Comparison of ENCODE assay signal across 8 mouse cellular contexts in the genomic region with DNA sequence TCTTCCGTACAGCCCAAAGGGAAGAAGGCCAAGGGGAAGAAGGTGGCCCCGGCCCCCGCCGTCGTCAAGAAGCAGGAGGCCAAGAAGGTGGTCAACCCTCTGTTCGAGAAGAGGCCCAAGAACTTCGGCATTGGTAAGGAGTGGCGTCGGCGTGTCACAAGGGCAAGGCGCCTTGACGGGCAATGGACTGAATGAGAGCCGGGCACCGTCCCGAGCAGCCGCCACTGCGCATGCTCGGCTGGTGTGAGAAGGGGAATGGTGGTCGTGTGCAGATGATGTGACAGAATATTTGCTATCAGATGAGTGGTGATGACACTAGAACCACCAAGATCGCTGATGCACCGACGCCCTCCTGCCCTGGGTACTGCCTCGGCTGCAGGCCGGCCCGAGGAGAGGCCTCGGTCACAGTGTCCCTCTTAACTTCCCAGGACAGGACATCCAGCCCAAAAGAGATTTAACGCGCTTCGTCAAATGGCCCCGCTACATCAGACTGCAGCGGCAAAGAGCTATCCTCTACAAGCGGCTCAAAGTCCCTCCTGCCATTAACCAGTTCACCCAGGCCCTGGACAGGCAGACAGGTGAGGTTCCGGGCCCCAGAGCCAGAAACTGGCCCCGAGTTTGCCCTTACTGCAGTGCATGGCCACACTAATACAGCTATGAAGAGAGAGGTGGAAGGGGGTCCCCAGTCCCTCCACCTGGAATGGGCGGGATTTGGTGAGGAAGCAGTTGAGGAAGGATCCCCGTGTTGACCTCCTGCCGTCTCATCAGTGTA. TPM values are rescaled to one million over a fixed set of nuclear protein-coding genes. Genes with fewer than 3 reads are reported as not detected.
DNase-seq lines count a peak whose midpoint lies in the region; ATAC-seq and TF ChIP-seq lines count a peak whose summit lies in the region.

No protein-coding gene starts in this region.

- TF ChIP-seq CTCF in kidney, adult 2 months (conservative IDR thresholded peaks at IDR 0.05; ENCODE audit: insufficient read depth, insufficient read length, low read depth, low read length) = no peak
- no peak for TF ChIP-seq CTCF in MEL (IDR thresholded peaks at IDR 0.05 in 2 of 3, conservative IDR thresholded peaks at IDR 0.05 in 1 of 3; ENCODE audit: control insufficient read depth in 1 of 3, insufficient read depth in 1 of 3, low read depth in 2 of 3, low read length in 3 of 3, poor library complexity in 1 of 3, severe bottlenecking in 1 of 3)
- no peak for TF ChIP-seq CTCF in midbrain, postnatal 0 days (IDR thresholded peaks at IDR 0.05)

- WGBS in kidney, adult 2 months = under 1% methylated on average over 37 of the region's 37 CpGs
- under 1% methylated on average over 37 of the region's 37 CpGs for WGBS in embryonic facial prominence, embryonic 10.5 days
- WGBS in hindbrain, embryonic 10.5 days = under 1% methylated on average over 37 of the region's 37 CpGs
- WGBS in liver, embryonic 11.5 days = under 1% methylated on average over 37 of the region's 37 CpGs
- WGBS in midbrain, postnatal 0 days = under 1% methylated on average over 33 of the region's 37 CpGs

- H3K79me2 ChIP-seq in MEL (ENCODE audit: control insufficient read depth, insufficient read depth, low read length, poor library complexity) = peaks cover 73% of the 10 kb centered on the region

- TF ChIP-seq POLR2A in kidney, adult 2 months (IDR thresholded peaks at IDR 0.05; ENCODE audit: low read depth, low read length) = no peak
- TF ChIP-seq POLR2A in MEL (IDR thresholded peaks at IDR 0.05; ENCODE audit: control insufficient read depth in 1 of 2, insufficient read depth in 1 of 2, low read depth in 1 of 2, low read length in 2 of 2, poor library complexity in 1 of 2) = peak; percentile 6 to 42; a peak in 2 of 4 replicates

- peak overlapping the region; percentile 87 for H3K9ac ChIP-seq in MEL (ENCODE audit: control insufficient read depth, low read depth, low read length, poor library complexity, severe bottlenecking)
- peak overlapping the region; percentile 87 for H3K9ac ChIP-seq in liver, embryonic 11.5 days (ENCODE audit: low read depth, low read length)
- H3K9ac ChIP-seq in midbrain, postnatal 0 days (replicated peaks; ENCODE audit: low read length, poor library complexity, severe bottlenecking) = peak overlapping the region; percentile 94

- TF ChIP-seq RAD21 in MEL (IDR thresholded peaks at IDR 0.05; ENCODE audit: low read depth, low read length) = no peak

- peaks cover 4% of the 10 kb centered on the region; the same call in 1 of the 2 replicates for H3K36me3 ChIP-seq in kidney, adult 2 months (ENCODE audit: control insufficient read depth, insufficient read depth, low read length)
- H3K36me3 ChIP-seq in MEL (ENCODE audit: control insufficient read depth in 1 of 2, insufficient read depth in 2 of 2, low read length in 2 of 2) = peaks cover 5 to 24% of the 10 kb centered on the region in 2 experiments; a peak in 3 of 4 replicates
- H3K36me3 ChIP-seq in embryonic facial prominence, embryonic 10.5 days (replicated peaks) = peaks cover 66% of the 10 kb centered on the region
- H3K36me3 ChIP-seq in hindbrain, embryonic 10.5 days = peaks cover 67% of the 10 kb centered on the region
- H3K36me3 ChIP-seq in liver, embryonic 11.5 days (ENCODE audit: control insufficient read depth, insufficient read depth, low read length) = peaks cover 38% of the 10 kb centered on the region
- H3K36me3 ChIP-seq in midbrain, postnatal 0 days (ENCODE audit: insufficient read depth, low read length) = peaks cover 37% of the 10 kb centered on the region

- peak overlapping the region; percentile 96 for H3K4me3 ChIP-seq in kidney, adult 2 months (ENCODE audit: insufficient read depth, low read depth, low read length)
- H3K4me3 ChIP-seq in MEL (ENCODE audit: control insufficient read depth in 1 of 2, insufficient read depth in 1 of 2, low read depth in 2 of 2, low read length in 2 of 2) = peak overlapping the region; percentile 44 to 78
- peak overlapping the region; percentile 79 for H3K4me3 ChIP-seq in embryonic facial prominence, embryonic 10.5 days
- H3K4me3 ChIP-seq in hindbrain, embryonic 10.5 days = peak overlapping the region; percentile 95
- peak overlapping the region; percentile 79 for H3K4me3 ChIP-seq in liver, embryonic 11.5 days (ENCODE audit: low read depth, low read length)
- peak overlapping the region; percentile 83 for H3K4me3 ChIP-seq in midbrain, postnatal 0 days (ENCODE audit: low read depth, low read length)

- ATAC-seq in liver, embryonic 11.5 days (replicated peaks; ENCODE audit: low FRiP score) = peak; percentile 17
- peak; percentile 76 for ATAC-seq in midbrain, postnatal 0 days (ENCODE audit: low FRiP score)

- H3K27me3 ChIP-seq in kidney, adult 2 months (replicated peaks; ENCODE audit: control insufficient read depth, insufficient read depth, low read length) = no peaks in the 10 kb centered on the region
- no peaks in the 10 kb centered on the region for H3K27me3 ChIP-seq in MEL (ENCODE audit: control insufficient read depth in 1 of 2, insufficient read depth in 2 of 2, low read length in 2 of 2)
- no peaks in the 10 kb centered on the region for H3K27me3 ChIP-seq in embryonic facial prominence, embryonic 10.5 days (replicated peaks; ENCODE audit: low read depth, poor library complexity, severe bottlenecking)
- H3K27me3 ChIP-seq in hindbrain, embryonic 10.5 days (ENCODE audit: insufficient read depth, poor library complexity, severe bottlenecking) = no peaks in the 10 kb centered on the region
- no peaks in the 10 kb centered on the region for H3K27me3 ChIP-seq in liver, embryonic 11.5 days (replicated peaks; ENCODE audit: control insufficient read depth, insufficient read depth, low read length)
- no peaks in the 10 kb centered on the region for H3K27me3 ChIP-seq in midbrain, postnatal 0 days (ENCODE audit: insufficient read depth, low read length)

- peak overlapping the region; percentile 96 for H3K4me2 ChIP-seq in liver, embryonic 11.5 days
- peak overlapping the region; percentile 96 for H3K4me2 ChIP-seq in midbrain, postnatal 0 days (ENCODE audit: low read depth, low read length, poor library complexity, severe bottlenecking)

- no peak for DNase-seq in kidney, adult 2 months
- DNase-seq in kidney, postnatal 14 days = no peak
- DNase-seq in MEL (ENCODE audit: low read depth, low spot score) = peak; percentile 70
- DNase-seq in embryonic facial prominence, embryonic 10.5 days (ENCODE audit: low spot score) = peak; percentile 79
- DNase-seq in hindbrain, embryonic 10.5 days (ENCODE audit: low spot score) = no peak
- DNase-seq in liver, embryonic 11.5 days (ENCODE audit: low spot score) = no peak
- peak; percentile 85 for DNase-seq in midbrain, postnatal 0 days (ENCODE audit: low spot score)
- DNase-seq in yolk sac, embryonic 10.5 days (ENCODE audit: low spot score) = no peak

- peak overlapping the region; percentile 78 for H3K27ac ChIP-seq in kidney, adult 2 months (ENCODE audit: insufficient read depth, low read depth, low read length)
- H3K27ac ChIP-seq in MEL (ENCODE audit: control insufficient read depth, low read depth, low read length) = peak overlapping the region; percentile 71
- peak overlapping the region; percentile 98 for H3K27ac ChIP-seq in embryonic facial prominence, embryonic 10.5 days (replicated peaks)
- H3K27ac ChIP-seq in hindbrain, embryonic 10.5 days = peak overlapping the region; percentile 95
- peak overlapping the region; percentile 81 for H3K27ac ChIP-seq in liver, embryonic 11.5 days (ENCODE audit: low read depth, low read length)
- peak overlapping the region; percentile 94 for H3K27ac ChIP-seq in midbrain, postnatal 0 days (ENCODE audit: low read depth, low read length)

- no peak for TF ChIP-seq EP300 in MEL (IDR thresholded peaks at IDR 0.05; ENCODE audit: low read depth in 1 of 2, low read length in 2 of 2)

- H3K4me1 ChIP-seq in kidney, adult 2 months (ENCODE audit: control insufficient read depth, insufficient read depth, low read length) = peaks cover 10% of the 10 kb centered on the region; the same call in 1 of the 2 replicates
- peaks cover 2 to 15% of the 10 kb centered on the region in 2 experiments; a peak in 3 of 4 replicates for H3K4me1 ChIP-seq in MEL (ENCODE audit: control insufficient read depth in 1 of 2, insufficient read depth in 2 of 2, low read length in 2 of 2)
- peaks cover 51% of the 10 kb centered on the region for H3K4me1 ChIP-seq in embryonic facial prominence, embryonic 10.5 days
- peaks cover 67% of the 10 kb centered on the region for H3K4me1 ChIP-seq in hindbrain, embryonic 10.5 days (replicated peaks)
- peaks cover 40% of the 10 kb centered on the region for H3K4me1 ChIP-seq in liver, embryonic 11.5 days (replicated peaks; ENCODE audit: control insufficient read depth, insufficient read depth, low read length)
- peaks cover 22% of the 10 kb centered on the region for H3K4me1 ChIP-seq in midbrain, postnatal 0 days (ENCODE audit: insufficient read depth, low read length)

- no peaks in the 10 kb centered on the region for H3K9me3 ChIP-seq in MEL (replicated peaks; ENCODE audit: insufficient read depth, low read length)
- H3K9me3 ChIP-seq in embryonic facial prominence, embryonic 10.5 days = no peaks in the 10 kb centered on the region
- no peaks in the 10 kb centered on the region for H3K9me3 ChIP-seq in hindbrain, embryonic 10.5 days
- H3K9me3 ChIP-seq in liver, embryonic 11.5 days (ENCODE audit: control insufficient read depth, low read length) = no peaks in the 10 kb centered on the region
- no peaks in the 10 kb centered on the region for H3K9me3 ChIP-seq in midbrain, postnatal 0 days (ENCODE audit: low read length)

RNA-seq across cellular contexts. Expression of gene Rpl7a, which starts 0.6 kb away (rescaled TPM):
- 805 and 948 TPM in 2 replicates for polyA plus RNA-seq in kidney, adult 2 months (2012; rRNA removed)
- 3,335 and 3,552 TPM in 2 replicates for total RNA-seq in MEL (2012; rRNA removed)
- polyA plus RNA-seq in MEL (2012; ENCODE audit: insufficient read depth in 1 of 2, insufficient read length in 2 of 2, low read depth in 1 of 2, low replicate concordance in 2 of 2, missing spikeins in 1 of 2) = 1,000 to 10,000 TPM in 1 of 2 experiments, not detected in 1; 1,526 TPM
- 720 and 721 TPM in 2 replicates for polyA plus RNA-seq in embryonic facial prominence, embryonic 10.5 days (2016; fragmentation: Nextera tagmentation; extraction: Ambion mirVana)
- polyA plus RNA-seq in hindbrain, embryonic 10.5 days (2016; fragmentation: Nextera tagmentation; extraction: Ambion mirVana) = 566 and 674 TPM in 2 replicates
- 874 and 991 TPM in 2 replicates for polyA plus RNA-seq in liver, embryonic 11.5 days (2014; fragmentation: Nextera tagmentation; extraction: Ambion mirVana)
- total RNA-seq in midbrain, postnatal 0 days (2014; rRNA removed) = 910 and 1,034 TPM in 2 replicates
- 411 and 433 TPM in 2 replicates for polyA plus RNA-seq in midbrain, postnatal 0 days (2015; fragmentation: Nextera tagmentation; extraction: Ambion mirVana)

RNA-seq across cellular contexts. Expression of gene Med22, which starts 0.7 kb away (rescaled TPM):
- 39.5 and 42.6 TPM in 2 replicates for polyA plus RNA-seq in kidney, adult 2 months (2012; rRNA removed)
- 64.6 and 90.1 TPM in 2 replicates for total RNA-seq in MEL (2012; rRNA removed)
- 10 to 100 TPM in 1 of 2 experiments, not detected in 1; 79.0 TPM for polyA plus RNA-seq in MEL (2012; ENCODE audit: insufficient read depth in 1 of 2, insufficient read length in 2 of 2, low read depth in 1 of 2, low replicate concordance in 2 of 2, missing spikeins in 1 of 2)
- polyA plus RNA-seq in embryonic facial prominence, embryonic 10.5 days (2016; fragmentation: Nextera tagmentation; extraction: Ambion mirVana) = 87.2 and 91.1 TPM in 2 replicates
- polyA plus RNA-seq in hindbrain, embryonic 10.5 days (2016; fragmentation: Nextera tagmentation; extraction: Ambion mirVana) = 111 and 130 TPM in 2 replicates
- polyA plus RNA-seq in liver, embryonic 11.5 days (2014; fragmentation: Nextera tagmentation; extraction: Ambion mirVana) = 34.8 and 39.1 TPM in 2 replicates
- 106 and 119 TPM in 2 replicates for total RNA-seq in midbrain, postnatal 0 days (2014; rRNA removed)
- polyA plus RNA-seq in midbrain, postnatal 0 days (2015; fragmentation: Nextera tagmentation; extraction: Ambion mirVana) = 139 and 144 TPM in 2 replicates

RNA-seq across cellular contexts. Expression of gene Surf2, which starts 5.0 kb away (rescaled TPM):
- polyA plus RNA-seq in kidney, adult 2 months (2012; rRNA removed) = 30.0 and 31.4 TPM in 2 replicates
- 41.0 and 63.1 TPM in 2 replicates for total RNA-seq in MEL (2012; rRNA removed)
- 10 to 100 TPM in 1 of 2 experiments, not detected in 1; 84.8 TPM for polyA plus RNA-seq in MEL (2012; ENCODE audit: insufficient read depth in 1 of 2, insufficient read length in 2 of 2, low read depth in 1 of 2, low replicate concordance in 2 of 2, missing spikeins in 1 of 2)
- 56.7 and 58.5 TPM in 2 replicates for polyA plus RNA-seq in embryonic facial prominence, embryonic 10.5 days (2016; fragmentation: Nextera tagmentation; extraction: Ambion mirVana)
- polyA plus RNA-seq in hindbrain, embryonic 10.5 days (2016; fragmentation: Nextera tagmentation; extraction: Ambion mirVana) = 53.2 and 58.0 TPM in 2 replicates
- polyA plus RNA-seq in liver, embryonic 11.5 days (2014; fragmentation: Nextera tagmentation; extraction: Ambion mirVana) = 61.5 and 64.7 TPM in 2 replicates
- total RNA-seq in midbrain, postnatal 0 days (2014; rRNA removed) = 27.5 and 30.0 TPM in 2 replicates
- 55.2 and 55.5 TPM in 2 replicates for polyA plus RNA-seq in midbrain, postnatal 0 days (2015; fragmentation: Nextera tagmentation; extraction: Ambion mirVana)

RNA-seq across cellular contexts. Expression of gene Surf1, which starts 5.2 kb away (rescaled TPM):
- polyA plus RNA-seq in kidney, adult 2 months (2012; rRNA removed) = 61.0 and 85.2 TPM in 2 replicates
- total RNA-seq in MEL (2012; rRNA removed) = 52.1 and 56.5 TPM in 2 replicates
- polyA plus RNA-seq in MEL (2012; ENCODE audit: insufficient read depth in 1 of 2, insufficient read length in 2 of 2, low read depth in 1 of 2, low replicate concordance in 2 of 2, missing spikeins in 1 of 2) = 10 to 100 TPM in 1 of 2 experiments, not detected in 1; 74.8 TPM
- polyA plus RNA-seq in embryonic facial prominence, embryonic 10.5 days (2016; fragmentation: Nextera tagmentation; extraction: Ambion mirVana) = 44.5 and 48.6 TPM in 2 replicates
- polyA plus RNA-seq in hindbrain, embryonic 10.5 days (2016; fragmentation: Nextera tagmentation; extraction: Ambion mirVana) = 47.4 and 53.6 TPM in 2 replicates
- polyA plus RNA-seq in liver, embryonic 11.5 days (2014; fragmentation: Nextera tagmentation; extraction: Ambion mirVana) = 56.5 and 58.3 TPM in 2 replicates
- 59.7 and 78.8 TPM in 2 replicates for total RNA-seq in midbrain, postnatal 0 days (2014; rRNA removed)
- polyA plus RNA-seq in midbrain, postnatal 0 days (2015; fragmentation: Nextera tagmentation; extraction: Ambion mirVana) = 112 and 122 TPM in 2 replicates

RNA-seq across cellular contexts. Expression of gene Surf6, which starts 8.5 kb away (rescaled TPM):
- polyA plus RNA-seq in kidney, adult 2 months (2012; rRNA removed) = 6.4 and 7.0 TPM in 2 replicates
- total RNA-seq in MEL (2012; rRNA removed) = 52.2 and 65.9 TPM in 2 replicates
- 10 to 100 TPM in 1 of 2 experiments, not detected in 1; 61.8 TPM for polyA plus RNA-seq in MEL (2012; ENCODE audit: insufficient read depth in 1 of 2, insufficient read length in 2 of 2, low read depth in 1 of 2, low replicate concordance in 2 of 2, missing spikeins in 1 of 2)
- 33.5 and 37.1 TPM in 2 replicates for polyA plus RNA-seq in embryonic facial prominence, embryonic 10.5 days (2016; fragmentation: Nextera tagmentation; extraction: Ambion mirVana)
- polyA plus RNA-seq in hindbrain, embryonic 10.5 days (2016; fragmentation: Nextera tagmentation; extraction: Ambion mirVana) = 30.8 and 33.4 TPM in 2 replicates
- 15.8 and 16.8 TPM in 2 replicates for polyA plus RNA-seq in liver, embryonic 11.5 days (2014; fragmentation: Nextera tagmentation; extraction: Ambion mirVana)
- 17.2 and 23.8 TPM in 2 replicates for total RNA-seq in midbrain, postnatal 0 days (2014; rRNA removed)
- 24.7 and 27.8 TPM in 2 replicates for polyA plus RNA-seq in midbrain, postnatal 0 days (2015; fragmentation: Nextera tagmentation; extraction: Ambion mirVana)

Comparison
In these comparisons a context has a peak if more than half of its experiments do, and no peak if none do; other contexts are left out.
1. DNase-seq: peak in MEL (single experiment), embryonic facial prominence, embryonic 10.5 days (single experiment) and midbrain, postnatal 0 days (single experiment); none in kidney, adult 2 months (single experiment), kidney, postnatal 14 days (single experiment), hindbrain, embryonic 10.5 days (single experiment), liver, embryonic 11.5 days (single experiment) and yolk sac, embryonic 10.5 days (single experiment).
2. Peak in every context shown above with its lines, with median percentiles within 50 percentile points of each other: H3K27ac ChIP-seq, H3K4me3 ChIP-seq and H3K9ac ChIP-seq.